Mouse (Mus musculus) forebrain, embryonic 14.5 days (tissue): ENCODE measurements around the gene Dbr1. TPM values are rescaled to one million over a fixed set of nuclear protein-coding genes. Genes with fewer than 3 reads are reported as not detected.
A peak's percentile ranks its signal among the peaks of the same experiment; 100 is the strongest.
"Not testable (repeated sequence)": the region's sequence is repeated elsewhere in the genome, so short reads cannot be mapped to it uniquely, and the experiment has no call there.

Experiments
- ATAC-seq: fragments of 200-750 bp; cut with Nextera tagmentation; 2 replicates; pipeline ENCODE4 v1.8.0; 2017; ENCODE audit warnings: mild to moderate bottlenecking, moderate library complexity
- DNase-seq: peaks from one replicate; pipeline ENCODE4 v3.0.0-alpha.2; 2015; ENCODE audit warnings: low spot score
- H3K27ac ChIP-seq: fragments of 300-500 bp; sonication (generic); 2 replicates; pipeline ENCODE4 v1.5.1; 2014; ENCODE audit warnings: low read depth, mild to moderate bottlenecking, control low read depth, low read length, moderate library complexity
- H3K27me3 ChIP-seq: fragments of 300-500 bp; sonication (generic); replicated peaks from 2 replicates; pipeline ENCODE4 v1.6.1; 2014; ENCODE audit warnings: low read length, control low read depth, mixed read lengths; ENCODE audit not compliant: control insufficient read depth, insufficient read depth
- H3K36me3 ChIP-seq: fragments of 300-500 bp; sonication (generic); 2 replicates; pipeline ENCODE4 v1.6.1; 2014; ENCODE audit warnings: low read length, control low read depth; ENCODE audit not compliant: control insufficient read depth, insufficient read depth
- H3K4me1 ChIP-seq: fragments of 300-500 bp; sonication (generic); 2 replicates; pipeline ENCODE4 v1.6.1; 2014; ENCODE audit warnings: antibody characterized with exemption, low read length, control low read depth; ENCODE audit not compliant: control insufficient read depth, insufficient read depth
- H3K4me2 ChIP-seq: fragments of 300-500 bp; sonication (generic); 2 replicates; pipeline ENCODE4 v1.6.1; 2014; ENCODE audit warnings: mild to moderate bottlenecking, control low read depth, low read length
- H3K4me3 ChIP-seq: fragments of 300-500 bp; sonication (generic); 2 replicates; pipeline ENCODE4 v1.5.1; 2014; ENCODE audit warnings: low read depth, low read length, control low read depth
- H3K9ac ChIP-seq: fragments of 300-500 bp; sonication (generic); 2 replicates; pipeline ENCODE4 v1.6.1; 2014; ENCODE audit warnings: mild to moderate bottlenecking, low read length, control low read depth, moderate library complexity
- H3K9me3 ChIP-seq: fragments of 300-500 bp; sonication (generic); replicated peaks from 2 replicates; pipeline ENCODE4 v1.6.1; 2016; ENCODE audit warnings: low read length, control low read depth, mixed read lengths; ENCODE audit not compliant: control insufficient read depth
- WGBS: fragments of 180-500 bp; shearing (Covaris S2); extraction: QIAGEN DNeasy Blood & Tissue Kit; methylation state at CpG from one replicate; pipeline ENCODE4 v1.1.7; 2014; 5-methylcytosine and 5-hydroxymethylcytosine counted together
- polyA plus RNA-seq: library from polyadenylated mRNA; unstranded; fragments of >200 nt; fragmentation: Nextera tagmentation; extraction: Ambion mirVana; gene quantifications from 2 replicates; pipeline ENCODE4 v1.2.1, GENCODE M21; 2014

Dbr1 gene
- polyA plus RNA-seq, 1 experiment from 2014 or later: 22.0 TPM

DNA sequence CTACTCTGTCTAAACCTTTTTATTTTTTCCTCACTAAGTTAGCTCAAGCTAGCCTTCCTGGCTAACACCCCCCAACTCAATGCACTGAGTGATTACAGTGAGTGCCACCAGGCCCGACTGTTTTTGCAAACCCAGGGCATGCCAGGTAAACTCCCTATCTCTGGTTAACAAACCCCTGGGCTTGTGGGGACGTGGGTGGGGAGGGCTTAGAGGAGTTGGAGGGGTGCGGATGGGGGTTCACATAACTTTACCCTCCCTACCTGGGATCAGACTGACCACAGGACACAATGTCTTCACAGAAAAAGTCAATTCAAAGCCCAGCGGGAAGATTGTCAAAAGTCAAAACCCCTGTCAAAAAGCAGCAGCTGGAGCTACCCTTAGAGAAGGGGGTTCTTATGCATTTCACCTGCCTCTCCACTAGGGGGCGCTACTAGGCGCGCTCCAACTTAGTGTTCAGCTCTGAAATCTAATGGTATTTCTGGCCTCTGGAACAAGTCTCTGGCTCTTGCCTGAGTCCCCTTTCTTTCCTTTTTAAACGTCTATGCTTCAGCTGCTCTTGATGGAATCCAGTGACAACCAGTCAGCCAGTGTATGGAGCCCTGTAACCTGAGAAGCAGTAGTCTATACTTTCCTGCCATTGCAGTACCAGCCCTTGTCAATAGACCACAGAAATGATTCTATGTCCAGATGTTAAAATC is 12.1 kb downstream of the Dbr1 start:
- no peaks in the 10 kb centered on the region for H3K9me3 ChIP-seq
- no peaks in the 10 kb centered on the region for H3K27me3 ChIP-seq
- H3K4me1 ChIP-seq: no peaks in the 10 kb centered on the region
- DNase-seq (peak; percentile 62), ATAC-seq (no peak)
- H3K4me3 ChIP-seq: no peak overlapping the region
- H3K4me2 ChIP-seq: no peak overlapping the region
- no peak overlapping the region for H3K27ac ChIP-seq
- H3K36me3 ChIP-seq: peaks cover 27% of the 10 kb centered on the region
- H3K9ac ChIP-seq: no peak overlapping the region
- 31% methylated on average over 8 of the region's 8 CpGs for WGBS

DNA sequence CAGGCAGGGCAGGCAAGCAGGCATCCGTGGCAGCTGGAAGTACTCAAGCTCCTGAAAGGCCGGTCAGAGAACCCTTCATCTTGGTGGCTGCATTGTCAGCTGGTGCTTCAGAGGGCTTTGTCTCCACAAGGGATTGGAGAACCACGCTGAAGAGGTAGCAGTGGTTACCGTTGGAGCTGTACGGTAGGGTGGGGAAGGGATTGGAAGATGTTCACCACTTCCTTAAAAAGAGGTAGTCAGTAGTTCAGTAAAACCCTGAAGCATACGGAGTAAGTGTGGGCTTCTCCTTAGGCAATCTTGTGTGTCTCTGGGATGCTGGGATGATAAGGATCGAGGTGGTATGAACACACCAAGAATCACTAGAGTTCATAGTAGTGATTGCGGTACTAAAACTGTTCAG is 15.5 kb downstream of the Dbr1 start:
- 77% methylated on average over 8 of the region's 8 CpGs for WGBS
- Histone ChIP-seq H3K36me3 (no peaks in the 10 kb centered on the region), H3K9me3 (no peaks in the 10 kb centered on the region), H3K4me3 (no peak overlapping the region), H3K27ac (no peak overlapping the region), H3K27me3 (no peaks in the 10 kb centered on the region), H3K9ac (no peak overlapping the region), H3K4me1 (no peaks in the 10 kb centered on the region), H3K4me2 (no peak overlapping the region)
- no peak for DNase-seq
- no peak for ATAC-seq

DNA sequence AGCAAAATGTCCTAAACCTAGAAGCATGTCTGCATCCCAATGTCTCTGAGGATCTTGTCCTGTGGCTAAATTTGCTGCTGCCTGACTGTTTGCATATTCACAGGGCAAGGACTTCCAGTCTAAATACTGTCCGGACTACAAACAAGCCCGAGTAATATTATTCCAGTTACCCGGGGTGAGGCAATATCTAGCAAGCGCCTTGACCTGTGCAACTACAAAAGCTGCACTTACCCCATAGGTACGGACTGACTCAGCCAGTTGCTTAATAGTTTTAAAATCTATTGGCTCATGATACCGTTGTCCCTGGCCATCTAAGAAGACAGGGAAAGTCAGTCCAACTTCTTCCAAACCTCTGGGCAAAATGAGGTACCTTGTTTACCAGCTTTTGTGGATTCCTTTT is 23.5 kb downstream of the Dbr1 start:
- not testable (repeated sequence) for H3K4me1 ChIP-seq, H3K9ac ChIP-seq, H3K4me2 ChIP-seq, H3K4me3 ChIP-seq, DNase-seq, H3K9me3 ChIP-seq, H3K27me3 ChIP-seq, H3K36me3 ChIP-seq, H3K27ac ChIP-seq, ATAC-seq
- WGBS: 98% methylated on average over 6 of the region's 6 CpGs

DNA sequence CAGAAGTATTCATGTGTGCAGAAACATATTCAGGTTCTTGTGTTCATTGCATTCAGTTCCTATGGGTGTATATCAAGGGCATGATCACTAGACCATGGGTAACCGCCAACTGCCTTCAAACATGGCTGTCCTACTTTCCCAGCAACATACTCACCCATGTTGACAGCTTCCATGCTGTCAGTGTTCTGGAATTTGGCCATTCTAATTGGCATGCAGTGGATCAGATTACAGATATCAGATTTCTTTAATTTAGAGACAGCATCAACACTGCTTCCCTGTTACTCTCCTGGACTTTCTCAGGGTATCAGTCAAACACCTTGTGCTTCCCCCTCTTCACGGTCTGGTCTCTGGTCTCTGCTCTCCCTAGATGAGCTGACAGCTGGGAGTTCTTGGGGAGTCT is 28.0 kb downstream of the Dbr1 start:
- Histone ChIP-seq H3K9ac (no peak overlapping the region), H3K4me2 (no peak overlapping the region), H3K9me3 (no peaks in the 10 kb centered on the region), H3K4me1 (no peaks in the 10 kb centered on the region), H3K36me3 (no peaks in the 10 kb centered on the region), H3K27me3 (no peaks in the 10 kb centered on the region), H3K27ac (no peak overlapping the region), H3K4me3 (no peak overlapping the region)
- no peak for ATAC-seq
- 85% methylated on average over 2 of the region's 2 CpGs for WGBS
- no peak for DNase-seq

DNA sequence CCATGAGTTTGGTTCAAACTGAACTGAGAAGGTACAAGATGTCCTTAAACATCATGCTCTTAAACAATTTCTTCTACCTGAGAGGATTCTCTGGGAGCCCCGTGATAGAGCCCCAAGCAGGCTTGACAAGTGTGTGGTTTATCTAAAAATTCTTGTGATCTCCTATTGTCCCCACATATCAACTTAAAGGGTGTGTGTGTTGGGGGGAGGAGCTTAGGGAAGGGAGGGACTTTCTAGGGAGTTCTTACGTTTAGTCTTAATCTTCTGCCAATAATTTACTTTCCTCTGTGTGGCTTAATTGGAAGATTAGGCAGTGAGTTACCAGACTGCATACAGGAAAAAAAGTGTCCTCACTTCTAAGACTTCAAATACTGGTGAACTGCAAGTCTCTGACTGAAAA is 36.6 kb downstream of the Dbr1 start, which contains the start of gene A4gnt:
Gene A4gnt (plus strand): TSS at position 301 of the 400 bp plus-strand sequence.
- H3K27ac ChIP-seq: no peak within 1 kb of the TSS
- H3K36me3 ChIP-seq: no peaks in the 10 kb centered on the region
- ATAC-seq (no peak), DNase-seq (no peak)
- H3K4me3 ChIP-seq: no peak within 1 kb of the TSS
- H3K27me3 ChIP-seq: no peaks in the 10 kb centered on the region
- no peak within 1 kb of the TSS for H3K9ac ChIP-seq
- no peaks in the 10 kb centered on the region for H3K4me1 ChIP-seq
- H3K4me2 ChIP-seq: no peak within 1 kb of the TSS
- 53% methylated on average over 2 of the region's 2 CpGs for WGBS
- H3K9me3 ChIP-seq: no peaks in the 10 kb centered on the region

DNA sequence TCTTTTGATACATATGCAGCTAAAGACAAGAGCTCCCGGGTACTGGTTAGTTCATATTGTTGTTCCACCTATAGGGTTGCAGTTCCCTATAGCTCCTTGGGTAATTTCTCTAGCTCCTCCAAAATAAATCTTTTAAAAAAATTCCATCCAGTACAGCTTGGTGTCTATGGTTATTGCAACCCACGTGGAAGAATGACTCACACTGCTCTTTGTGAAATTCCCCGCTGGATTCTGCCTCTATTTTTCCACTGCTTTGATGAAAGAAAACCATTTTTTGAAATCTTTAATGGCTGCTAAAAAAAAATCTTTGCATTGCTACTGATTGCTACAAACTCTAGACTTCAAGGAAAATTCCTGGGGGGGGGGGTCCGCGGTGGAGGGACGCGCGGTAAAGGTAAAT is 44.1 kb downstream of the Dbr1 start:
- no peak for ATAC-seq
- no peak overlapping the region for H3K9ac ChIP-seq
- no peaks in the 10 kb centered on the region for H3K36me3 ChIP-seq
- H3K9me3 ChIP-seq: no peaks in the 10 kb centered on the region
- no peaks in the 10 kb centered on the region for H3K27me3 ChIP-seq
- no peak overlapping the region for H3K27ac ChIP-seq
- 95% methylated on average over 8 of the region's 8 CpGs for WGBS
- DNase-seq: no peak
- no peaks in the 10 kb centered on the region for H3K4me1 ChIP-seq
- H3K4me2 ChIP-seq: no peak overlapping the region
- H3K4me3 ChIP-seq: no peak overlapping the region

DNA sequence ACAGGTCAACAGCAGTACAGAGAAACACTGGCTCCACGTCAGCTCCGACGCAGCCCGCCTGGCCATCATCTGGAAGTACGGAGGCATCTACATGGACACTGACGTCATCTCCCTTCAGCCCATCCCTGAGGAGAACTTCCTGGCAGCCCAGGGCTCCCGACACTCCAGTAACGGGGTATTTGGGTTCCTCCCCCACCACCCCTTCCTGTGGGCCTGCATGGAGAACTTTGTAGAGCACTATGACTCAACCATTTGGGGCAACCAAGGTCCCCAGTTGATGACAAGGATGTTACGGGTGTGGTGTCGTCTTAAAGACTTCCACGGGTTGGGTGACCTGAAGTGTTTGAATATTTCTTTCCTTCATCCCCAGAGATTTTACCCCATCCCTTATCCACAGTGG is 44.6 kb downstream of the Dbr1 start:
- Histone ChIP-seq H3K4me1 (no peaks in the 10 kb centered on the region), H3K9me3 (no peaks in the 10 kb centered on the region), H3K27ac (no peak overlapping the region), H3K27me3 (no peaks in the 10 kb centered on the region), H3K9ac (no peak overlapping the region), H3K4me2 (no peak overlapping the region), H3K36me3 (no peaks in the 10 kb centered on the region), H3K4me3 (no peak overlapping the region)
- no peak for ATAC-seq
- 94% methylated on average over 11 of the region's 11 CpGs for WGBS
- DNase-seq: no peak

DNA sequence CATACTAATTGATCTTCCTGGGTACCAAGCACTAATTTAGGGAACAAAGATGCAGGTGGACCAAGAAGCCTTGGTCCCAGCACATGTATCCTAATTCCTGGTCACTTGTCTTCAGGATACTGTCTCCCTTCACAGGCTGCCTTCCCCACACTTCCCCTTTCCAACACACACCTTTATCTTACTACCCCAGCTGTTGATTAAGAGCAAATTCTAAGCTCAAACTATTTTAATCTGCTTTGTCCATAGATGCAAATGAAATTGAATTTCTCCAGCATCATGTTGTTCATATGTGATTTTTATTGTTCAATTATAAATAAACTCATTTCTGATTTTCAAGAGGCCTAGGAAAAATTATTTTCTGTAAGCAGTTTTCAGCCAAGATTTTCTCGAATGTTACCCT is 46.4 kb downstream of the Dbr1 start:
- WGBS: 90% methylated on average over 1 of the region's 1 CpGs
- Histone ChIP-seq H3K9ac (no peak overlapping the region), H3K36me3 (no peaks in the 10 kb centered on the region), H3K9me3 (no peaks in the 10 kb centered on the region), H3K4me2 (no peak overlapping the region), H3K27me3 (no peaks in the 10 kb centered on the region), H3K4me3 (no peak overlapping the region), H3K27ac (no peak overlapping the region), H3K4me1 (no peaks in the 10 kb centered on the region)
- DNase-seq (no peak), ATAC-seq (no peak)

DNA sequence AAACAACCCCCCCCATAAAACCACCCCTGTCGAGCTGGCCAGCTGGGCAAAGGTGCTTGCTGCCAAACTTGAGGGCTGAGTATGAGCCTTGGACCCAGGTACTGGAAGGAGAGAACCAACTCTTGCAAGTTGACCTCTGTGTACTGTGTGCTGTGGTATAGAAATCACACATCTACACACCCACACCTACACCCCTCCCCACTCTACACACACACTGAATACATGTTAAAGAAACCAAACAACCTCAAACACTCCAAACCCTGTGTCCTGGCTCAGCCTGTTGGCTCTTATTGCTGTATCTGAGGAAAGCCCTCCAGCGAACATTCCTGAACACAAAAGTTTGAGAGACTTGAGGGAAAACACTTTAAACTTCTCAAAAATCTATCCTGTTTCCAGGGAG is 47.4 kb downstream of the Dbr1 start:
- no peaks in the 10 kb centered on the region for H3K27me3 ChIP-seq
- WGBS: 56% methylated on average over 2 of the region's 2 CpGs

More for the DNA sequence above, 47.4 kb downstream of the Dbr1 start:
- Histone ChIP-seq H3K4me2 (no peak overlapping the region), H3K27ac (no peak overlapping the region), H3K36me3 (no peaks in the 10 kb centered on the region), H3K9me3 (no peaks in the 10 kb centered on the region), H3K9ac (no peak overlapping the region), H3K4me3 (no peak overlapping the region), H3K4me1 (no peaks in the 10 kb centered on the region)
- no peak for ATAC-seq
- DNase-seq: no peak
